1 mouse cellular context compared by ENCODE assay signal in the genomic region with DNA sequence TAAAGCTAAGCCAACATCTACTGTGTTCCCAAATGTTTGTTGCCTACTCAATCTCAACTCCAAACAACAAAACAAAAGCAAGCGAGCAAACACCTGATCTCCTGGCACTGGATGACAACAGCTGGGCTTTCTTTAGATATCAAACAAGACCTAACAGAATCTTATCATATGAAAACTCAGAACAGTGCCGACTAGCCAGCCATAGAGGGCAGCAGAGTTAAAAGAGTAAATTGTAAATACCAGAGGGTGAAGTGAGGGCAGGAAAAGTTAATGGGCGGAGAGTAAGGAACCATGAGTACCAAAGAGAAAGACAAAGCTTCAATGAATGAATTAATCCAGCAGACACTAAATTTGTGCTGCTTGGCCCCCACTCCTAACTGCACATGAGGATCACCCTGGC.
TF ChIP-seq lines count a peak whose summit lies in the region.

No protein-coding gene starts in this region.

TF ChIP-seq in MEL, 35 proteins besides CTCF, POLR2A, EP300 and RAD21 (continued from another document):
- no peak for TF ChIP-seq USF1 (IDR thresholded peaks at IDR 0.05; ENCODE audit: low read depth, low read length)
- 0 out of 2 replicates have a peak, but pooled peaks have one; percentile 28 for TF ChIP-seq TCF12 (IDR thresholded peaks at IDR 0.05; ENCODE audit: low read depth, low read length)
- TF ChIP-seq ETS1 (IDR thresholded peaks at IDR 0.05; ENCODE audit: low read depth, low read length), result peak; percentile 96
- TF ChIP-seq USF2 (IDR thresholded peaks at IDR 0.05; ENCODE audit: borderline replicate concordance in 1 of 2, insufficient read depth in 1 of 2, low read depth in 1 of 2, low read length in 2 of 2), result no peak
- TF ChIP-seq POLR2AphosphoS2 (IDR thresholded peaks at IDR 0.05; ENCODE audit: low read length), result no peak
- 0 out of 2 replicates have a peak, but pooled peaks have one; percentile 10 for TF ChIP-seq HCFC1 (IDR thresholded peaks at IDR 0.05; ENCODE audit: low read depth, low read length)
- no peak for TF ChIP-seq TBP (IDR thresholded peaks at IDR 0.05; ENCODE audit: low read depth, low read length)
- no peak for TF ChIP-seq BHLHE40 (IDR thresholded peaks at IDR 0.05; ENCODE audit: borderline replicate concordance, low read depth, low read length)
- no peak for TF ChIP-seq MEF2A (IDR thresholded peaks at IDR 0.05; ENCODE audit: extremely low read depth, insufficient replicate concordance, low read depth, low read length, poor library complexity, severe bottlenecking)
- no peak for TF ChIP-seq ZNF384 (IDR thresholded peaks at IDR 0.05; ENCODE audit: low read depth, low read length)
- TF ChIP-seq NRF1 (IDR thresholded peaks at IDR 0.05; ENCODE audit: insufficient read depth, low read depth, low read length, poor library complexity, severe bottlenecking), result no peak
TF ChIP-seq in MEL: peak in this region for 7.
